Mouse (Mus musculus) ES-Bruce4 (cell line): ENCODE results near the gene Tmem170.

Experiments
- CTCF ChIP-seq: IDR thresholded peaks from one replicate; pipeline ENCODE4 v1.8.1; 2011; ENCODE audit warnings: low read depth, low read length
- EP300 ChIP-seq: IDR thresholded peaks from 2 replicates; pipeline ENCODE4 v1.6.1; 2011; ENCODE audit warnings: low read depth, low read length; ENCODE audit not compliant: insufficient read depth
- POLR2A ChIP-seq: IDR thresholded peaks from one replicate; pipeline ENCODE4 v1.8.1; 2011; ENCODE audit warnings: low read length; ENCODE audit not compliant: insufficient read depth

GRCm38 (mm10) chr8:111846746-111847145 lies 29.8 kb downstream of the Tmem170 start:
- TF ChIP-seq CTCF (no peak), POLR2A (no peak), EP300 (no peak)
